Mouse (Mus musculus) G1E (cell line): Measurements from ENCODE around the gene Aqp9.

Experiments
- CTCF ChIP-seq: IDR thresholded peaks from 2 replicates; pipeline ENCODE4 v1.5.1; 2012; ENCODE audit warnings: low read depth, low read length, inconsistent platforms, mixed read lengths
- GATA1 ChIP-seq: IDR thresholded peaks from 2 replicates; pipeline ENCODE4 v1.6.1; 2012; ENCODE audit warnings: borderline replicate concordance, low read length, inconsistent platforms, mixed read lengths
- GATA2 ChIP-seq: IDR thresholded peaks from 2 replicates; pipeline ENCODE4 v1.6.1; 2012; ENCODE audit warnings: low read depth, low read length, inconsistent platforms, borderline replicate concordance
- POLR2AphosphoS5 ChIP-seq: IDR thresholded peaks from 2 replicates; pipeline ENCODE4 v1.6.1; 2012; ENCODE audit warnings: low read depth, low read length, inconsistent platforms; ENCODE audit not compliant: insufficient replicate concordance
- TAL1 ChIP-seq: conservative IDR thresholded peaks from 2 replicates; pipeline ENCODE4 v1.6.1; 2012; ENCODE audit warnings: low read depth, low read length, inconsistent platforms, mixed read lengths

GRCm38 (mm10) chr9:71070628-71071027, 97.9 kb downstream of the Aqp9 start:
- TF ChIP-seq TAL1 (no peak), CTCF (no peak), GATA1 (no peak), POLR2AphosphoS5 (no peak), GATA2 (no peak)
